Mouse (Mus musculus) E14TG2a.4 (cell line): ENCODE measurements around the gene Sptan1.

ENCODE experiments used
- CTCF ChIP-seq: conservative IDR thresholded peaks from 2 replicates; pipeline ENCODE4 v1.5.1; 2014; ENCODE audit warnings: low read length
- NANOG ChIP-seq: IDR thresholded peaks from 2 replicates; pipeline ENCODE4 v1.6.1; 2014; ENCODE audit warnings: borderline replicate concordance, low read length, mixed read lengths
- POU5F1 ChIP-seq: IDR thresholded peaks from 2 replicates; pipeline ENCODE4 v1.6.1; 2014; ENCODE audit warnings: low read length, borderline replicate concordance

DNA sequence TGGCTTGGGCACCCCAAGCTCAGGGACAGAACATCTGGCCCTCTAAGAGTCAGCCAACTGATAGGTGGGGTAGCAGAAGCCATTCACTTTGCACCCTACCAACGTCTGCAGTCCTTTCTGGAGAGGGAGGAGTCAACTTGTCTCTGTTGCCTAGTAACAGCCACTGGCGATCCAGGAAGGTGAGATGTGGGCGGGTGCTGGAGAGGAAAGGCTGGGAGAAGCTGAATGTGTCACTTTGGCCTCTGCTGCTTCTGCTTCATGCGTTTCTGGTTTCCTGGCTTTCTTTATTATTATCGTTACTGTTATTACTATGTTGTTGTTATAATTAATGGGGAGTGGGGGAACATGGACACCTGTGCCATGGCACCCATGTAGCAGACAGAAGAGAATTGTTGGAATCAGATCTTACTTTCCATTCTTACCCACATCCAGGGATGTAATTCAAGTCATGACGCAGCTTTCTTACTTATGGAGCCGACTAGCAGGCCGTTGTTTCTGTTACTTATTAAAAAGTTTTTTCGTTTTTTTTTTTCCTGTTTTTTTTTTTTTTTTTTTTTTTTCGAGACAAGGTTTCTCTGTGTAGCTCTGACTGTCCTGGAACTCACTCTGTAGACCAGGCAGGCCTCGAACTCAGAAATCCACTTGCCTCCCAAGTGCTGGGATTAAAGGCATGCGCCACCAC lies 92.0 kb downstream of the Sptan1 start, which contains the start of gene Set:
- TF ChIP-seq CTCF (no peak), POU5F1 (no peak), NANOG (no peak)
